Mouse (Mus musculus) hindbrain, embryonic 14.5 days (tissue): ENCODE results near the gene Pepd. TPM values are rescaled to one million over a fixed set of nuclear protein-coding genes. Genes with fewer than 3 reads are reported as not detected.

Experiments
- ATAC-seq: fragments of 200-750 bp; cut with Nextera tagmentation; 2 replicates; pipeline ENCODE4 v1.8.0; 2017; ENCODE audit warnings: moderate number of reproducible peaks, mild to moderate bottlenecking, moderate TSS enrichment, moderate library complexity; ENCODE audit not compliant: low FRiP score
- DNase-seq: peaks from one replicate; pipeline ENCODE4 v3.0.0-alpha.2; 2015; ENCODE audit warnings: low spot score
- H3K27ac ChIP-seq: fragments of 300-500 bp; sonication (generic); 2 replicates; pipeline ENCODE4 v1.5.1; 2014; ENCODE audit warnings: mild to moderate bottlenecking, moderate library complexity
- H3K27me3 ChIP-seq: fragments of 300-500 bp; sonication (generic); 2 replicates; pipeline ENCODE4 v1.6.1; 2014; ENCODE audit warnings: mild to moderate bottlenecking, low read length, mixed read lengths; ENCODE audit not compliant: control insufficient read depth, insufficient read depth
- H3K36me3 ChIP-seq: fragments of 300-500 bp; sonication (generic); replicated peaks from 2 replicates; pipeline ENCODE4 v1.6.1; 2014; ENCODE audit not compliant: control insufficient read depth, insufficient read depth
- H3K4me1 ChIP-seq: fragments of 300-500 bp; sonication (generic); replicated peaks from 2 replicates; pipeline ENCODE4 v1.6.1; 2014; ENCODE audit warnings: antibody characterized with exemption, low read length, mixed read lengths; ENCODE audit not compliant: control insufficient read depth, insufficient read depth
- H3K4me2 ChIP-seq: fragments of 300-500 bp; sonication (generic); replicated peaks from 2 replicates; pipeline ENCODE4 v1.6.1; 2014; ENCODE audit warnings: mild to moderate bottlenecking, moderate library complexity
- H3K4me3 ChIP-seq: fragments of 300-500 bp; sonication (generic); replicated peaks from 2 replicates; pipeline ENCODE4 v1.5.1; 2014; ENCODE audit warnings: mild to moderate bottlenecking, low read length
- H3K9ac ChIP-seq: fragments of 300-500 bp; sonication (generic); 2 replicates; pipeline ENCODE4 v1.6.1; 2014
- H3K9me3 ChIP-seq: fragments of 300-500 bp; sonication (generic); 2 replicates; pipeline ENCODE4 v1.6.1; 2016; ENCODE audit warnings: low read length; ENCODE audit not compliant: control insufficient read depth
- WGBS: fragments of 180-500 bp; shearing (Covaris S2); extraction: QIAGEN DNeasy Blood & Tissue Kit; methylation state at CpG from one replicate; pipeline ENCODE4 v1.1.7; 2014; 5-methylcytosine and 5-hydroxymethylcytosine counted together
- polyA plus RNA-seq: library from polyadenylated mRNA; unstranded; fragments of >200 nt; fragmentation: Nextera tagmentation; extraction: Ambion mirVana; gene quantifications from 2 replicates; pipeline ENCODE4 v1.2.1, GENCODE M21; 2014

Pepd gene
- polyA plus RNA-seq, 1 experiment from 2014 or later: 63.8 TPM

GRCm38 (mm10) chr7:35026838-35027291 is 114.7 kb downstream of the Pepd start:
- Histone ChIP-seq H3K27me3 (no peaks in the 10 kb centered on the region), H3K27ac (no peak overlapping the region), H3K4me1 (no peaks in the 10 kb centered on the region), H3K9me3 (no peaks in the 10 kb centered on the region), H3K9ac (no peak overlapping the region), H3K36me3 (no peaks in the 10 kb centered on the region; the same call in 1 of the 2 replicates), H3K4me3 (no peak overlapping the region), H3K4me2 (no peak overlapping the region)
- DNase-seq (peak; percentile 42), ATAC-seq (no peak)
- 79% methylated on average over 3 of the region's 3 CpGs for WGBS

GRCm38 (mm10) chr7:35027801-35028420 is 115.7 kb downstream of the Pepd start:
- WGBS: 71% methylated on average over 9 of the region's 9 CpGs
- no peak for ATAC-seq
- Histone ChIP-seq H3K4me2 (no peak overlapping the region), H3K27me3 (no peaks in the 10 kb centered on the region), H3K9ac (no peak overlapping the region), H3K36me3 (0 out of 2 replicates have a peak, but pooled peaks cover 4% of the 10 kb centered on the region), H3K27ac (no peak overlapping the region), H3K4me1 (no peaks in the 10 kb centered on the region), H3K9me3 (no peaks in the 10 kb centered on the region), H3K4me3 (no peak overlapping the region)
- no peak for DNase-seq

GRCm38 (mm10) chr7:35028559-35028958 is 116.4 kb downstream of the Pepd start:
- WGBS: 85% methylated on average over 16 of the region's 16 CpGs
- Histone ChIP-seq H3K36me3 (0 out of 2 replicates have a peak, but pooled peaks cover 4% of the 10 kb centered on the region), H3K27me3 (no peaks in the 10 kb centered on the region)

GRCm38 (mm10) chr7:35029228-35029627 is 117.0 kb downstream of the Pepd start:
- 0 out of 2 replicates have a peak, but pooled peaks cover 4% of the 10 kb centered on the region for H3K36me3 ChIP-seq
- H3K4me1 ChIP-seq: 0 out of 2 replicates have a peak, but pooled peaks cover 2% of the 10 kb centered on the region
- no peak overlapping the region for H3K4me2 ChIP-seq
- H3K27ac ChIP-seq: no peak overlapping the region
- DNase-seq: no peak
- ATAC-seq: no peak
- H3K27me3 ChIP-seq: no peaks in the 10 kb centered on the region
- no peak overlapping the region for H3K4me3 ChIP-seq
- 93% methylated on average over 5 of the region's 5 CpGs for WGBS
- no peak overlapping the region for H3K9ac ChIP-seq
- no peaks in the 10 kb centered on the region for H3K9me3 ChIP-seq

More at GRCm38 (mm10) chr7:35028559-35028958, 116.4 kb downstream of the Pepd start:
- no peaks in the 10 kb centered on the region for H3K9me3 ChIP-seq
- ATAC-seq (no peak), DNase-seq (no peak)
- no peak overlapping the region for H3K4me2 ChIP-seq
- H3K9ac ChIP-seq: no peak overlapping the region
- no peaks in the 10 kb centered on the region for H3K4me1 ChIP-seq
- no peak overlapping the region for H3K27ac ChIP-seq
- H3K4me3 ChIP-seq: no peak overlapping the region

DNA sequence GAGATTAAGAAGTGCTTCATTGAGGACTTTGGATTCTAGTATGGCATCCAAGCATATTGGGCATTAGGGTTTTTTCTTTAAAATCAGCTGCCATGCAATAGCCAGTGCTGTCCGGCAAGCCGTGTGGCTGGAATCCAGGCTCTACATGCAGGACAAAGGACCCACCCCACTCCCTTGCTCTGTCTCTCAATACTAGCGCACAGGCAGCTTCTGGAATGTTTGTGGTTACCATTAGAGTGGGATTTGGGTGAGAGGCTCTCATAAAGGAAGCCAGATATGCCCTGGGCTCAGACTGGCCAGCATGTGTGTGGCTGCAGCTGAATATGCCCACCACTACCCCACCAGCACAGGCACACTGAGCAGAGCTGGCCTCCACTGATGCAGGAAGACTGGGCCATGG is 117.5 kb downstream of the Pepd start:
- ATAC-seq: no peak
- DNase-seq: no peak
- H3K9ac ChIP-seq: no peak overlapping the region
- WGBS: 84% methylated on average over 3 of the region's 3 CpGs
- H3K4me2 ChIP-seq: no peak overlapping the region
- no peak overlapping the region for H3K4me3 ChIP-seq
- 0 out of 2 replicates have a peak, but pooled peaks cover 4% of the 10 kb centered on the region for H3K36me3 ChIP-seq
- H3K27ac ChIP-seq: no peak overlapping the region
- no peaks in the 10 kb centered on the region for H3K27me3 ChIP-seq
- no peaks in the 10 kb centered on the region for H3K9me3 ChIP-seq
- H3K4me1 ChIP-seq: peaks cover 6% of the 10 kb centered on the region; the same call in 1 of the 2 replicates

DNA sequence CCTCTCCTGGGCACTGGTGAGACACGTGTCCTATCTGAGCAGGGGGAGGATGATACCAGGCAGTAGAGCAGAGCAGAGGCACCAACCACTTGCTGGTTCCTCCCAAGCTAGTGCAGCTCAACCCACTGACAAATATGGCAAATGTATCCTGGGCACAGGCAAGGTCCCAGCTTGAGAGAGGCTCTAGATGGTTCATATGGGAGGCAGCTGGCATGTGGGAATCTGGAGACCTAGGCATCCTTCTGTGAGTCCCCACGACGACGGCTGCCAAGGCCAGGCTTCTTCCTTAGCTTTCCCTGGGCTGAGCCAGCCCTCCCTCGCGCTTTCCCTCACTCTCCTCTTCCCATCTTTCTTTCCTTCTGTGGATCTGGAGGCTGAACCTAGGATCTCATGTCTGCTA is 118.4 kb downstream of the Pepd start:
- Histone ChIP-seq H3K9me3 (no peaks in the 10 kb centered on the region), H3K4me2 (no peak overlapping the region), H3K4me1 (peaks cover 14% of the 10 kb centered on the region; the same call in 1 of the 2 replicates), H3K27me3 (no peaks in the 10 kb centered on the region), H3K4me3 (no peak overlapping the region), H3K9ac (no peak overlapping the region), H3K36me3 (0 out of 2 replicates have a peak, but pooled peaks cover 4% of the 10 kb centered on the region), H3K27ac (no peak overlapping the region)
- 82% methylated on average over 6 of the region's 6 CpGs for WGBS
- ATAC-seq (no peak), DNase-seq (no peak)

- Histone ChIP-seq H3K27ac (peak overlapping the region; percentile 66), H3K9ac (no peak overlapping the region), H3K4me2 (no peak overlapping the region), H3K4me3 (no peak overlapping the region), H3K36me3 (peaks cover 4% of the 10 kb centered on the region; the same call in 1 of the 2 replicates), H3K4me1 (peaks cover 31% of the 10 kb centered on the region), H3K9me3 (no peaks in the 10 kb centered on the region), H3K27me3 (no peaks in the 10 kb centered on the region)
- ATAC-seq: peak; percentile 22; the same call in 1 of the 2 replicates
- WGBS: 34% methylated on average over 6 of the region's 6 CpGs
- DNase-seq: no peak
Observed at GRCm38 (mm10) chr7:35035141-35035553, 123.0 kb downstream of the Pepd start.

- H3K4me3 ChIP-seq: no peak overlapping the region
- H3K36me3 ChIP-seq: peaks cover 4% of the 10 kb centered on the region; the same call in 1 of the 2 replicates
- H3K9me3 ChIP-seq: no peaks in the 10 kb centered on the region
- ATAC-seq (no peak), DNase-seq (no peak)
- H3K4me1 ChIP-seq: peaks cover 31% of the 10 kb centered on the region
- H3K9ac ChIP-seq: no peak overlapping the region
- peak overlapping the region; percentile 66 for H3K27ac ChIP-seq
- H3K27me3 ChIP-seq: no peaks in the 10 kb centered on the region
- no peak overlapping the region for H3K4me2 ChIP-seq
- WGBS: 93% methylated on average over 4 of the region's 4 CpGs
Observed at GRCm38 (mm10) chr7:35035565-35035964, 123.4 kb downstream of the Pepd start.

GRCm38 (mm10) chr7:35036266-35036731 is 124.1 kb downstream of the Pepd start:
- WGBS: 42% methylated on average over 5 of the region's 5 CpGs
- Histone ChIP-seq H3K36me3 (peaks cover 9% of the 10 kb centered on the region), H3K4me1 (peaks cover 31% of the 10 kb centered on the region), H3K4me3 (no peak overlapping the region), H3K4me2 (no peak overlapping the region), H3K9me3 (no peaks in the 10 kb centered on the region), H3K27me3 (no peaks in the 10 kb centered on the region), H3K9ac (no peak overlapping the region), H3K27ac (peak overlapping the region; percentile 66)
- ATAC-seq (peak; percentile 85), DNase-seq (peak; percentile 66)
